Mouse (Mus musculus): ENCODE results near the gene Lrrc74a.

DNA sequence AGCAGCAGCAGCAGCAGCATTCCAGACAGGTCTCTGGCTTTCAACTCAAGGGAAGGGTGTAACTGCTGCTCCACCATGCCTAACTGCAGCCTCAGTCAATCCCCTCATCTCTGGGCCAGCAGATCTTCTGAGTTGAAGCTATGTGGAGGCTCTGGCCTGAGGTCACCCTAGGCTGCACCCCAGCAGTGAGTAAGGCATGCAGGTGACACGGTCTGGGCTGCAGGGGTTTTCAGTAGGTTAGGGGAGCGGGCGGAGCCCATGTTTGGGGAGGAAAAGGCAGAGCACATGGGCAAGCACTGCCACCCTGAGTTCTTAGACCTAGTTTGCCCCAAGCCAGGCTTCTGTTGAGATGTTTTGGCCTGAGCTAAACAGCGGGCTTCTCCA is 33.2 kb upstream of the Lrrc74a start:
- no peak for TF ChIP-seq CTCF (IDR thresholded peaks at IDR 0.05; ENCODE audit: low read depth, low read length)
- no peak for TF ChIP-seq POLR2A (IDR thresholded peaks at IDR 0.05; ENCODE audit: extremely low read depth, insufficient read depth, low read length)
